Mouse (Mus musculus) midbrain, embryonic 16.5 days (tissue): ENCODE data around the gene Capns1. TPM values are rescaled to one million over a fixed set of nuclear protein-coding genes. Genes with fewer than 3 reads are reported as not detected.

Source experiments
- ATAC-seq: fragments of 200-750 bp; cut with Nextera tagmentation; 2 replicates; pipeline ENCODE4 v1.8.0; 2017; ENCODE audit warnings: moderate TSS enrichment
- H3K27ac ChIP-seq: fragments of 300-500 bp; sonication (generic); 2 replicates; pipeline ENCODE4 v1.5.1; 2014; ENCODE audit warnings: mild to moderate bottlenecking, low read length, mixed read lengths
- H3K27me3 ChIP-seq: fragments of 300-500 bp; sonication (generic); 2 replicates; pipeline ENCODE4 v1.6.1; 2014; ENCODE audit warnings: low read depth, low read length, mixed read lengths; ENCODE audit not compliant: control insufficient read depth, insufficient read depth
- H3K36me3 ChIP-seq: fragments of 300-500 bp; sonication (generic); 2 replicates; pipeline ENCODE4 v1.6.1; 2014; ENCODE audit warnings: mild to moderate bottlenecking, low read length, moderate library complexity, mixed read lengths; ENCODE audit not compliant: control insufficient read depth, insufficient read depth
- H3K4me1 ChIP-seq: fragments of 300-500 bp; sonication (generic); 2 replicates; pipeline ENCODE4 v1.6.1; 2014; ENCODE audit warnings: mild to moderate bottlenecking, low read length, mixed read lengths; ENCODE audit not compliant: control insufficient read depth, insufficient read depth
- H3K4me2 ChIP-seq: fragments of 300-500 bp; sonication (generic); 2 replicates; pipeline ENCODE4 v1.6.1; 2014; ENCODE audit warnings: mild to moderate bottlenecking, low read length, mixed read lengths
- H3K4me3 ChIP-seq: fragments of 300-500 bp; sonication (generic); 2 replicates; pipeline ENCODE4 v1.5.1; 2014; ENCODE audit warnings: low read depth, mild to moderate bottlenecking, low read length, moderate library complexity, mixed read lengths
- H3K9ac ChIP-seq: fragments of 300-500 bp; sonication (generic); 2 replicates; pipeline ENCODE4 v1.6.1; 2014; ENCODE audit warnings: low read depth, low read length, mixed read lengths
- H3K9me3 ChIP-seq: fragments of 300-500 bp; sonication (generic); replicated peaks from 2 replicates; pipeline ENCODE4 v1.6.1; 2014; ENCODE audit warnings: mild to moderate bottlenecking, low read length, mixed read lengths; ENCODE audit not compliant: control insufficient read depth, poor library complexity, severe bottlenecking
- WGBS: fragments of 180-500 bp; shearing (Covaris S2); extraction: QIAGEN DNeasy Blood & Tissue Kit; methylation state at CpG from one replicate; pipeline ENCODE4 v1.1.7; 2014; 5-methylcytosine and 5-hydroxymethylcytosine counted together
- polyA plus RNA-seq: library from polyadenylated mRNA; unstranded; fragments of >200 nt; fragmentation: Nextera tagmentation; extraction: Ambion mirVana; gene quantifications from 2 replicates; pipeline ENCODE4 v1.2.1, GENCODE M21; 2015

Gene Capns1
- polyA plus RNA-seq, 1 experiment from 2014 or later, result 64.8 TPM

- H3K9ac ChIP-seq, result peak overlapping the region; percentile 79
- H3K27ac ChIP-seq, result peak overlapping the region; percentile 95
- no peaks in the 10 kb centered on the region for H3K27me3 ChIP-seq
- WGBS, result 21% methylated on average over 11 of the region's 11 CpGs
- H3K9me3 ChIP-seq, result 0 out of 2 replicates have a peak, but pooled peaks cover 2% of the 10 kb centered on the region
- peak overlapping the region; percentile 66 for H3K4me3 ChIP-seq
- 0 out of 2 replicates have a peak, but pooled peaks cover 4% of the 10 kb centered on the region for H3K36me3 ChIP-seq
- H3K4me1 ChIP-seq, result peaks cover 26% of the 10 kb centered on the region
- H3K4me2 ChIP-seq, result peak overlapping the region; percentile 83
- ATAC-seq, result peak; percentile 44
Measured at GRCm38 (mm10) chr7:30170283-30170951, 28.2 kb downstream of the Capns1 start.

GRCm38 (mm10) chr7:30169583-30170282, 28.9 kb downstream of the Capns1 start, which contains the start of gene Zfp146:
Gene Zfp146 (minus strand): TSS chr7:30169750.
- 0 out of 2 replicates have a peak, but pooled peaks cover 2% of the 10 kb centered on the region for H3K9me3 ChIP-seq
- peak within 1 kb of the TSS; percentile 79 for H3K9ac ChIP-seq
- 0 out of 2 replicates have a peak, but pooled peaks cover 9% of the 10 kb centered on the region for H3K36me3 ChIP-seq
- ATAC-seq, result peak; percentile 96
- peak within 1 kb of the TSS; percentile 95 for H3K27ac ChIP-seq
- H3K27me3 ChIP-seq, result no peaks in the 10 kb centered on the region
- H3K4me1 ChIP-seq, result peaks cover 26% of the 10 kb centered on the region
- WGBS, result 0% methylated on average over 36 of the region's 36 CpGs
- H3K4me2 ChIP-seq, result peak within 1 kb of the TSS; percentile 83
- peak within 1 kb of the TSS; percentile 66 for H3K4me3 ChIP-seq

DNA sequence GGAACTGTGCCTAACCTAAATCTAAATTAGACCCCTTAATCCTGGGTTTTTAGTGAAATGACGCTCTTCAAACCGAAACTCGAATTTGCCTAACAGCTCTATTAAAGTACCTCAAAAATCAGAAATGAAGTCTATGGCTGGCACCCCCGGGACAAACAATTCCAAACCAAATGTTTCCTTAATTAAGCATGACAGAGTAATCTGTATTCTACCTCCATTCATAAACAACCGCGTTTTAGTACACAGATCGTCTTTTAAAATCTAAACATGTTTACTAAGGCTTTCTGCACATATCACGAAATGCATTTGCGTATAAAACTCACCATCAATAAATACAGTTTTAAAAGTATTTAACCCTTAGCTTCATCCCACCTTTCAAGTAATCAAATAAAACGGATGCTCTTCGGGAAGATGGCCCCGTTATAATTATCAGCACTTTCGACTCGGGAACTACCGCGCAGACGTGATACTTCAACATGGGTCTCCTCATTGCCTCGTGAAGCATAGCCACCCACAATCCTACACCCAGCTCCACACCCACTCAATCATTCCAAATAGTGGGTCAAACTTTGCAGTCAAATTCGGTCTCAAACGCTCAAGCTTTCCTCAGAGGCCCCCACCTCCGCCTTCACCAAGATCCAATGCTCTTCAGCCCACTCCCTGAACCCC, 29.6 kb downstream of the Capns1 start:
- peaks cover 3% of the 10 kb centered on the region; the same call in 1 of the 2 replicates for H3K9me3 ChIP-seq
- peak overlapping the region; percentile 77 for H3K9ac ChIP-seq
- WGBS, result 1% methylated on average over 21 of the region's 21 CpGs
- ATAC-seq, result peak; percentile 39; the same call in 1 of the 2 replicates
- H3K4me3 ChIP-seq, result peak overlapping the region; percentile 66
- 0 out of 2 replicates have a peak, but pooled peaks cover 9% of the 10 kb centered on the region for H3K36me3 ChIP-seq
- peak overlapping the region; percentile 95 for H3K27ac ChIP-seq
- peak overlapping the region; percentile 60 for H3K4me2 ChIP-seq
- peaks cover 26% of the 10 kb centered on the region for H3K4me1 ChIP-seq
- H3K27me3 ChIP-seq, result no peaks in the 10 kb centered on the region

- Histone ChIP-seq H3K36me3 (peaks cover 44% of the 10 kb centered on the region), H3K4me2 (no peak overlapping the region), H3K4me1 (peaks cover 14% of the 10 kb centered on the region), H3K9me3 (peaks cover 24% of the 10 kb centered on the region; the same call in 1 of the 2 replicates), H3K27ac (no peak overlapping the region), H3K9ac (no peak overlapping the region), H3K27me3 (no peaks in the 10 kb centered on the region), H3K4me3 (no peak overlapping the region)
- 100% methylated on average over 2 of the region's 2 CpGs for WGBS
- ATAC-seq, result no peak
Measured at GRCm38 (mm10) chr7:30164745-30165144, 33.9 kb downstream of the Capns1 start.

GRCm38 (mm10) chr7:30163113-30163512, 35.5 kb downstream of the Capns1 start:
- Histone ChIP-seq H3K4me2 (no peak overlapping the region), H3K36me3 (peaks cover 61% of the 10 kb centered on the region), H3K4me1 (peaks cover 11% of the 10 kb centered on the region), H3K27me3 (no peaks in the 10 kb centered on the region), H3K9me3 (peaks cover 30% of the 10 kb centered on the region; the same call in 1 of the 2 replicates), H3K4me3 (no peak overlapping the region), H3K27ac (no peak overlapping the region), H3K9ac (no peak overlapping the region)
- ATAC-seq, result no peak
- WGBS, result 94% methylated on average over 5 of the region's 5 CpGs

DNA sequence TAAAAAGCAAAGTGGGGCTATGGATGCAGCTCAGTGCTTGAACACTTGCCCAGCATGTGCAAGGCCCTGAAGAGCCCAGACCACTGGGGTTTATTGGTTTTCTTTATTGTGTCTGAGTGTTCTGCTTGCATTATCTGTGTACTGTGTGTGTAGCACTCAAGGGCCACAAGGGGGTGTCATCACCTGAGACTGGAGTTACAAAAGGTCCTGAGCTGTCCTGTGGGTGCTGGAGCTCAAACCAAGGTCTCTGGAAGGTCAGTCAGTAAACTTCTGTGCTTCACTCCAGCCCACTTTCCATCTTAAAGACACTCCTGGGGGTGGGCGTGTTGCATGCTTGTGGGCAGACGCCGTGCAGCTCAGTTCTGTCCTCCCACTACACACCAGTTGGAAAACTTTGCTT, 43.1 kb downstream of the Capns1 start:
- H3K27ac ChIP-seq, result no peak overlapping the region
- ATAC-seq, result no peak
- peaks cover 61% of the 10 kb centered on the region for H3K36me3 ChIP-seq
- H3K4me2 ChIP-seq, result no peak overlapping the region
- peaks cover 48% of the 10 kb centered on the region for H3K9me3 ChIP-seq
- no peak overlapping the region for H3K4me3 ChIP-seq
- no peaks in the 10 kb centered on the region for H3K4me1 ChIP-seq
- H3K9ac ChIP-seq, result no peak overlapping the region
- H3K27me3 ChIP-seq, result no peaks in the 10 kb centered on the region
- 95% methylated on average over 3 of the region's 3 CpGs for WGBS

DNA sequence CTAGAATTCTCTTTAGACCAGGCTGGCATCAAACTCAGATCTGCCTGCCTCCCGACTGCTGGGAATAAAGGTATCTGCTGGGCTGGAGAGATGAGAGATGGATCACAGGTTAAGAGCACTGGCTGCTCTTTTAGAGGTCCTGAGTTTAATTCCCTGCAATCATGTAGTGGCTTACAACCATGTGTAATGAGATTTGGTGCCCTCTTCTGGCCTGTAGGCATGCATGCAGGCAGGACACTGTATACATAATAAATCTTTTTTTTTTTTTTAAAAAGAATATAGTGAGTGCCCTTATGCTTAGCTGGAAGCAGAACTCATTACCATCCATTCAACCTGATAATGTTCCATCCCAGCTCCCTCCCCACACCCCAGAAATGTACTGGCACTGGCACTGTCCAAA, 44.6 kb downstream of the Capns1 start:
- Histone ChIP-seq H3K36me3 (peaks cover 53% of the 10 kb centered on the region), H3K4me3 (no peak overlapping the region), H3K27me3 (no peaks in the 10 kb centered on the region), H3K4me1 (no peaks in the 10 kb centered on the region), H3K27ac (no peak overlapping the region), H3K9me3 (peaks cover 48% of the 10 kb centered on the region), H3K4me2 (no peak overlapping the region), H3K9ac (no peak overlapping the region)
- WGBS, result 97% methylated on average over 1 of the region's 1 CpGs
- ATAC-seq, result no peak

GRCm38 (mm10) chr7:30147011-30147410, 51.6 kb downstream of the Capns1 start:
- Histone ChIP-seq H3K4me2 (no peak overlapping the region), H3K27ac (no peak overlapping the region), H3K9ac (no peak overlapping the region), H3K27me3 (no peaks in the 10 kb centered on the region), H3K4me3 (no peak overlapping the region), H3K9me3 (peaks cover 24% of the 10 kb centered on the region), H3K4me1 (peaks cover 4% of the 10 kb centered on the region; the same call in 1 of the 2 replicates), H3K36me3 (peaks cover 12% of the 10 kb centered on the region)
- 97% methylated on average over 5 of the region's 5 CpGs for WGBS
- ATAC-seq, result no peak
